Mouse (Mus musculus) heart, postnatal 36 days (tissue): Measurements from ENCODE around the gene Tmem169. TPM values are rescaled to one million over a fixed set of nuclear protein-coding genes. Genes with fewer than 3 reads are reported as not detected.

ENCODE experiments used
- DNase-seq, 2 experiments: peaks; one replicate each; pipeline ENCODE4 v3.0.0; 2021 to 2022
- intact Hi-C: fragments of 180-260 bp; cut with DNase I; formaldehyde crosslinking; loops from one replicate; pipeline ENCODE4 v1.15.1; 2025
- total RNA-seq, 2 experiments: library from RNA; stranded (reverse); gene quantifications; 2 replicates each; pipeline ENCODE4 v1.2.3; 2021

The Tmem169 gene
- total RNA-seq, 2 experiments from 2014 or later: not detected

GRCm38 (mm10) chr1:72278085-72278484, 6.1 kb upstream of the Tmem169 start:
- intact Hi-C loops: no loop called here
- no peak for DNase-seq

- no peak for DNase-seq
- intact Hi-C loops: loop anchor here (5.0 kb wide), 1 partner anchor 40 kb away; no protein-coding TSS in a partner anchor
Observed at GRCm38 (mm10) chr1:72282604-72283003, 1.6 kb upstream of the Tmem169 start.

GRCm38 (mm10) chr1:72284539-72284938, 370 bp downstream of the Tmem169 start:
- intact Hi-C loops: loop anchor here (5.0 kb wide), 1 partner anchor 42 kb away; no protein-coding TSS in a partner anchor
- no peak for DNase-seq

GRCm38 (mm10) chr1:72286904-72287303, 2.7 kb downstream of the Tmem169 start:
- intact Hi-C loops: no loop called here
- no peak for DNase-seq

- no peak for DNase-seq
- intact Hi-C loops: no loop called here
Observed at GRCm38 (mm10) chr1:72287893-72288292, 3.7 kb downstream of the Tmem169 start.

GRCm38 (mm10) chr1:72288527-72289150, 4.5 kb downstream of the Tmem169 start:
- DNase-seq: no peak
- intact Hi-C loops: no loop called here

- intact Hi-C loops: no loop called here
- DNase-seq: no peak
Observed at GRCm38 (mm10) chr1:72290896-72291295, 6.7 kb downstream of the Tmem169 start.

GRCm38 (mm10) chr1:72291421-72291820, 7.3 kb downstream of the Tmem169 start:
- DNase-seq: no peak
- intact Hi-C loops: no loop called here

- DNase-seq: no peak
- intact Hi-C loops: no loop called here
Observed at GRCm38 (mm10) chr1:72291925-72292324, 7.8 kb downstream of the Tmem169 start.

GRCm38 (mm10) chr1:72293869-72294663, 9.9 kb downstream of the Tmem169 start:
- no peak for DNase-seq
- intact Hi-C loops: no loop called here

- intact Hi-C loops: no loop called here
- DNase-seq: no peak
Observed at GRCm38 (mm10) chr1:72295746-72296145, 11.6 kb downstream of the Tmem169 start.

- intact Hi-C loops: no loop called here
- DNase-seq: no peak
Observed at GRCm38 (mm10) chr1:72301845-72302244, 17.7 kb downstream of the Tmem169 start.

- intact Hi-C loops: loop anchor here (5.0 kb wide), 1 partner anchor 411 kb away; no protein-coding TSS in a partner anchor
- DNase-seq: no peak
Observed at GRCm38 (mm10) chr1:72306241-72306640, 22.1 kb downstream of the Tmem169 start.

- intact Hi-C loops: loop anchor here (5.0 kb wide), 1 partner anchor 411 kb away; no protein-coding TSS in a partner anchor
- peak in 1 of 2 experiments; percentile 34 for DNase-seq
Observed at GRCm38 (mm10) chr1:72306679-72307181, 22.6 kb downstream of the Tmem169 start.

GRCm38 (mm10) chr1:72307317-72307798, 23.2 kb downstream of the Tmem169 start, which contains the start of gene Xrcc5:
TSS of gene Xrcc5 (plus strand) at chr1:72307421.
- DNase-seq: peak; percentile 85
- intact Hi-C loops: loop anchor here (5.0 kb wide), 1 partner anchor 410 kb away; no protein-coding TSS in a partner anchor

GRCm38 (mm10) chr1:72308919-72309318, 24.8 kb downstream of the Tmem169 start:
- DNase-seq: no peak
- intact Hi-C loops: loop anchor here (5.0 kb wide), 1 partner anchor 408 kb away; no protein-coding TSS in a partner anchor

- intact Hi-C loops: loop anchor here (5.0 kb wide), 2 partner anchors 267 to 407 kb away; no protein-coding TSS in a partner anchor
- DNase-seq: no peak
Observed at GRCm38 (mm10) chr1:72309744-72310424, 25.7 kb downstream of the Tmem169 start.

GRCm38 (mm10) chr1:72312701-72313398, 28.7 kb downstream of the Tmem169 start:
- no peak for DNase-seq
- intact Hi-C loops: loop anchor here (2.0 to 5.0 kb wide), 2 partner anchors 264 to 542 kb away; no protein-coding TSS in a partner anchor

GRCm38 (mm10) chr1:72313399-72314039, 29.4 kb downstream of the Tmem169 start:
- intact Hi-C loops: loop anchor here (2.0 to 5.0 kb wide), 2 partner anchors 264 to 541 kb away; no protein-coding TSS in a partner anchor
- no peak for DNase-seq
